Mouse (Mus musculus): Measurements from ENCODE around the gene Msh5.
A peak's percentile ranks its signal among the peaks of the same experiment; 100 is the strongest.

The Msh5 gene

DNA sequence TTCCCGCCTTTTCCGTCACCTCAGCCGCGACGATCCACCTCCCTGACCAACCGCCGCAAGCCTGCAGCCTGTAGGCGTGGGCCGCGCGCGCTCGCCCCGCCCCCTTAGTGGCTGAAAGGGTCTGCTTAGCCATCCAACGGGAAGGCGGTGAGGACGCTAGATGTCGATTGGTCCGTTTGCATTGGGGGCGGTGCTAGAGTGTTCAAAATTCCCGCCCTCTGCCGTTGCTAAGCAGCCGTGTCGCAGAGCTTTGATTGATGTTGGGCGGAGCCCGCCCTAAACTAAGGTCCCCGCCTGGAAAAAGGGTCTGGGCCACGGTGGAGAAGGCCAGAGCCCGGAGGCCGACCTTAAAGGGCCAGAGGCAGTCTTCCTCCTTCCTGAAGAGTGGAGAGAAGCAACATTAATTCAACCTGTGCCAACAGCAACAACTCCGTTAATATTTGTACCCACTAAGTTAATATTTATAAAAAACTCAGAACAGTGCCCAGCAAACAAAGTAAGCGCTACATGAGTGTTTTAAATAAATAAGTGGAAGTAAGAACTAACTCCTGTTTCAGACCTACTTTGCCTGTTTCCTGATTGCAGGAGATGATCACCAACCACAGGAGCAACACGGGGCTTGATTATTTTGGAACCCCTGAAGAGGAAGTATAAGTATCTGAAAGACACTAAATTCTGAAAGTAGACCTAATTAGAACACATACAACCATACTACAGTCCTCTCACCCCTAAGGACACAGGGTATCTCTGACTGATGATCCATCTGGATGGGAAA lies at the start of gene Msh5:
Msh5 (minus strand) TSS at position 65 of the 775 bp plus-strand sequence.
- peak; percentile 97 for DNase-seq

- DNase-seq, result no peak
Measured at GRCm38 (mm10) chr17:35094475-35095365, 48.2 kb upstream of the Msh5 start.

DNA sequence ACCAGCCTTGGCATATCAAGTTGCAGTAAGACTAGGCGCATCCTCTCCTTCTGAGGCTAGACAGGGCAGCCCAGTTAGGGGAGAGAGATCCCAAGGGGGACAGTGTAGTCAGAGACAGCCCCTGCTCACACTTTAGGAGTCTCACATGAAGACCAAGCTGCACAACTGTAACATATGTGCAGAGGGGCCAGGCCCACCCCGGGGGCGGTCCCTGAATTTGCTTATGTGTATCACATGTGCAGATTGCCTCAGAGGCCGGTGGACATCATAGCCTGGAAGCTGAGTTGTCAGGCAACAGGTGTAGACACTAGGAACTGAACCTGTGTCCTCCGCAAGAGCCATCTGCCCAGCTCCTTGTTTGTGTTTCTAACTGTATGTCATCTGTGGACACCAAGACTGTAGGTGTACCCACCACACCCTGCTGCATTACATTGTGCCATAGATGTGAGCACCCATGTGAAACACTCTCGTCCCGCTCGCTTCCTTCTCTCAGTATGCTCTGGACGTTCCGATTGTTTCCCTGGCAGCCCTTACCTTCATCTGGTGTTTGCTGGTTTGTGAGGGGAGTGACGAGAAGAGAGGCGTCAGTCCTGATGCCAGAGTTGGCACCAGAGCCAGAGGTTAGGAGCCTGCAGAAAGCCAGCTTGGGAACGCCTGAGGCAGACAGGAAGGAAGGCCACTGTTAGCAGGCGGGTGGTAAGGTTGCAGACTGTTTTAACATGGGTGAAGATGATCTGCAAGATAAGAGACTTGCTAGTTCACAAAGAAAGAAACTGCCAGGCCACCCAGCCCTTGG lies 46.1 kb upstream of the Msh5 start:
- no peak for DNase-seq

- DNase-seq, result peak; percentile 96
Measured at GRCm38 (mm10) chr17:35090166-35090932, 43.8 kb upstream of the Msh5 start.

DNA sequence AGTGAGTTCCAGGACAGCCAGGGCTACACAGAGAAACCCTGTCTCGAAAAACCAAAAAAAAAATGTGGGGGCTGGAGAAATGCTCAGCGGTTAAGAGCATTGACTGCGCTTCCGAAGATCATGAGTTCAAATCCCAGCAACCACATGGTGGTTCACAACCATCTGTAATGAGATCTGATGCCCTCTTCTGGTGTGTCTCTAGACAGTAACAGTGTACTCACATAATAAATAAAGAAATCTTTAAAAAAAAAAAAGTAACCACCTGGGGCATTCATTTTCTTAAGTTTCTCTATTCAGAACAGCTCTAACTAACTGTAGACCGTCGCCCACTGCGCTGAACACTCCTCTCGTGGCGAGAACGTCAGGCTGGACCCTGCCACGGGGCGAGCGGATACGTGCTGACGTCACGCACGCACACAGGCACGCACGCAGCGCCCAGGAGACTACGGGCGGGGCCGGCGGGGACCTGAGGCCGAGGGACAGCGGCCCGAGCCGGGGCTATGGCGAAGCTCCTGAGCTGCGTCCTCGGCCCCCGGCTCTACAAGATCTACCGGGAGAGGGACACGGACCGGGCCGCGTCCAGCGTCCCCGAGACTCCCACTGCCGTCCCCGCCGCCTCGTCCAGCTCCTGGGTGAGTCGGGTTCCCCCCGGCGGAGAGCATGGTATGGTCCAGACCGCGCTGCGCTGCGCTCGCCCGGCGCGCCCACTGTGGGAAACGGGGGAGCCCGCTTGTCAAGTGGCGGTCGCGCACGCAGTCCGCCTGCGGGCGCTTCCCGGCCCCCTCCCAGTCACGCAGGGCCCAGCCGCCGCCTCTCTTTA lies 42.5 kb upstream of the Msh5 start, which contains the start of gene Abhd16a:
Abhd16a (plus strand) TSS at position 439 of the 820 bp plus-strand sequence.
- peak; percentile 96 for DNase-seq

- DNase-seq, result no peak
Measured at GRCm38 (mm10) chr17:35088151-35088550, 41.6 kb upstream of the Msh5 start.

- no peak for DNase-seq
Measured at GRCm38 (mm10) chr17:35085208-35085865, 38.8 kb upstream of the Msh5 start, which contains the start of gene Ly6g6f. TSS of gene Ly6g6f (minus strand) at chr17:35085610.

DNA sequence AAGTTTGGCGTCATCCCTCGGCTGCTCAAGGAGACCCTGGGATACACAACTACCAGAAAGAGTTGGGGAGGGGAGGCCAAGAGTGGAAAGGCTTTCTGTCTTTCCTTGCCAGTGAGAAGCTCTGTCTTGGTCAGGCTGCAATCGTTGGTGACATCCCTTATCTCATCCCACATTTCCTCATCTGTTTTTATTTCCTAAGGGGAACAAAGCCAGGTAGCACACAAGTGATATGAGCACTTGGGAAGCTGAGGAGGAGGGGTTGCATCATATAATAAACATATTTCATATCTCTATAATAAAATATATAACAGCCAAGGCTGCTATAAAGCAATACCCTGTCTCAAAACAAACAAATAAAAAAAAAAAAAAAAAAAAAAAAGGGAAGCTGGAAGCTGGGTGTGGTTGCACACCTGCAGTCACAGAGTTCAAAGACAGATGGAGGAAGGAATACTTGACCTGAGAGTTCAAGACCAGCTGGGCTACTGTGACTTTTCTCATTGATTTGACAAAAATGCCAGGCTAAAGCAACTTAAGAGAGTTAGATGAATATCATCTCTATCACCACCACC lies 37.5 kb upstream of the Msh5 start:
- no peak for DNase-seq

- DNase-seq, result peak; percentile 86
Measured at GRCm38 (mm10) chr17:35082841-35083576, 36.5 kb upstream of the Msh5 start.

- DNase-seq, result no peak
Measured at GRCm38 (mm10) chr17:35080710-35081109, 34.2 kb upstream of the Msh5 start.

- DNase-seq, result no peak
Measured at GRCm38 (mm10) chr17:35080248-35080647, 33.7 kb upstream of the Msh5 start.

- no peak for DNase-seq
Measured at GRCm38 (mm10) chr17:35079778-35080177, 33.2 kb upstream of the Msh5 start.

GRCm38 (mm10) chr17:35077786-35078233 lies 31.3 kb upstream of the Msh5 start, which contains the start of gene Ly6g6d:
TSS of gene Ly6g6d (minus strand) at chr17:35078065.
- peak; percentile 68 for DNase-seq

GRCm38 (mm10) chr17:35077285-35077684 lies 30.7 kb upstream of the Msh5 start:
- no peak for DNase-seq

GRCm38 (mm10) chr17:35076507-35077176 lies 30.1 kb upstream of the Msh5 start, which contains the start of gene Ly6g6e:
TSS of gene Ly6g6e (plus strand) at chr17:35076902.
- DNase-seq, result no peak

GRCm38 (mm10) chr17:35074097-35074496 lies 27.6 kb upstream of the Msh5 start:
- DNase-seq, result peak; percentile 93

- peak; percentile 56 for DNase-seq
Measured at GRCm38 (mm10) chr17:35071454-35071853, 24.9 kb upstream of the Msh5 start.

DNA sequence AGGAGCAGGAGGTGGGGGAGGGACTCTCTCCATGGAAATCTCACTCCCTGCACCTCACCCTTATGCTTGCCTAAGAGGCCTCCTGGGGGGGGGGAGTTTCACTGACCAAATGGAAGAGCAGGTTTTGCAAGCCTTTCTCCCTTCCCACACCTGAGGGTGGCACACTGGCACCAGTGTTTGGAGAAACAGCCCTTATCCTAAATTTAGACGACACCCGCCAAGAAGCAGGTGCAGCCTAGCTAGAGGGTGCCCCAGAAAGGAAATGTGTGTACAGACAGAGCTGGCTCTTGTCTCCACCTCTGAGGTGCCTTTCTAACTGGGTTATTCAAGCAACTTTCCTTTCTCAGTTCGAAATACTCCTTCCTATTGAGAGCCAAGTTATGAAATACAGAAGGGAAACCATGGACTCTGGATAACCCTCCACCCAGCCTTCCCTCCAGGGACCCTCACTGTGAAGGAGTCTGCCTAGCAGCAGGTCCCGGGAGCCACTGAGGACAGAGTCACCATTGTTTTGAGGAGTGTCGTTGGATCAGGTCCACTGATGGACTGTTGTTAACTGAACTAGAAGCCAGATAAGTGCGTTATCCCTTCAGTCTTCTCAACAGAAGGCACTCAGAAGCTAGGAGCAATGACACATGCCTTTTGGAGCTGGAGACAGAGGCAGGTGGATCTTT lies 24.1 kb upstream of the Msh5 start:
- peak; percentile 95 for DNase-seq

Measured in cerebellum, adult 11-12 months (tissue).